Mouse (Mus musculus): ENCODE data around the gene Retreg1. TPM values are rescaled to one million over a fixed set of nuclear protein-coding genes. Genes with fewer than 3 reads are reported as not detected.
A peak's percentile ranks its signal among the peaks of the same experiment; 100 is the strongest.

The Retreg1 gene
- polyA plus RNA-seq, 1 experiment, result 15.5 TPM

- no peak for TF ChIP-seq POLR2A (IDR thresholded peaks at IDR 0.05; ENCODE audit: borderline replicate concordance, extremely low read depth, low read depth, low read length)
- no peak for TF ChIP-seq CTCF (IDR thresholded peaks at IDR 0.05; ENCODE audit: insufficient read depth, low read length)
- peaks cover 2% of the 10 kb centered on the region; the same call in 1 of the 2 replicates for H3K4me1 ChIP-seq (ENCODE audit: control insufficient read depth, insufficient read depth, low read length)
- no peak for DNase-seq
- no peak overlapping the region for H3K4me3 ChIP-seq (replicated peaks; ENCODE audit: extremely low read depth, low read depth, low read length)
- 55% methylated on average over 4 of the region's 4 CpGs for WGBS
Observed at GRCm38 (mm10) chr15:25844771-25845170, 1.8 kb downstream of the Retreg1 start.

GRCm38 (mm10) chr15:25847576-25848168 lies 4.7 kb downstream of the Retreg1 start:
- Histone ChIP-seq H3K4me3 (replicated peaks; ENCODE audit: extremely low read depth, low read depth, low read length) (no peak overlapping the region), H3K4me1 (ENCODE audit: control insufficient read depth, insufficient read depth, low read length) (no peaks in the 10 kb centered on the region; the same call in 1 of the 2 replicates)
- no peak for DNase-seq
- WGBS, result 87% methylated on average over 1 of the region's 1 CpGs
- TF ChIP-seq POLR2A (IDR thresholded peaks at IDR 0.05; ENCODE audit: borderline replicate concordance, extremely low read depth, low read depth, low read length) (no peak), CTCF (IDR thresholded peaks at IDR 0.05; ENCODE audit: insufficient read depth, low read length) (no peak)

- no peak for TF ChIP-seq POLR2A (IDR thresholded peaks at IDR 0.05; ENCODE audit: borderline replicate concordance, extremely low read depth, low read depth, low read length)
- TF ChIP-seq CTCF (IDR thresholded peaks at IDR 0.05; ENCODE audit: insufficient read depth, low read length), result no peak
- 50% methylated on average over 11 of the region's 11 CpGs for WGBS
- Histone ChIP-seq H3K4me1 (ENCODE audit: control insufficient read depth, insufficient read depth, low read length) (no peaks in the 10 kb centered on the region; the same call in 1 of the 2 replicates), H3K4me3 (replicated peaks; ENCODE audit: extremely low read depth, low read depth, low read length) (no peak overlapping the region)
- DNase-seq, result peak; percentile 58
Observed at GRCm38 (mm10) chr15:25850552-25850951, 7.6 kb downstream of the Retreg1 start.

- H3K4me3 ChIP-seq (replicated peaks; ENCODE audit: extremely low read depth, low read depth, low read length), result no peak overlapping the region
- TF ChIP-seq POLR2A (IDR thresholded peaks at IDR 0.05; ENCODE audit: borderline replicate concordance, extremely low read depth, low read depth, low read length), result no peak
- no peak for TF ChIP-seq CTCF (IDR thresholded peaks at IDR 0.05; ENCODE audit: insufficient read depth, low read length)
- no peak for DNase-seq
Observed at GRCm38 (mm10) chr15:25854270-25854904, 11.4 kb downstream of the Retreg1 start.

GRCm38 (mm10) chr15:25858611-25859058 lies 15.7 kb downstream of the Retreg1 start:
- TF ChIP-seq CTCF (IDR thresholded peaks at IDR 0.05; ENCODE audit: insufficient read depth, low read length) (no peak), POLR2A (IDR thresholded peaks at IDR 0.05; ENCODE audit: borderline replicate concordance, extremely low read depth, low read depth, low read length) (no peak)
- Histone ChIP-seq H3K4me1 (ENCODE audit: control insufficient read depth, insufficient read depth, low read length) (peaks cover 4% of the 10 kb centered on the region), H3K4me3 (replicated peaks; ENCODE audit: extremely low read depth, low read depth, low read length) (no peak overlapping the region)
- 33% methylated on average over 12 of the region's 12 CpGs for WGBS
- DNase-seq, result no peak

More at GRCm38 (mm10) chr15:25854270-25854904, 11.4 kb downstream of the Retreg1 start:
- WGBS, result 52% methylated on average over 18 of the region's 18 CpGs
- H3K4me1 ChIP-seq (ENCODE audit: control insufficient read depth, insufficient read depth, low read length), result peaks cover 4% of the 10 kb centered on the region

GRCm38 (mm10) chr15:25859469-25859868 lies 16.5 kb downstream of the Retreg1 start:
- Histone ChIP-seq H3K4me1 (ENCODE audit: control insufficient read depth, insufficient read depth, low read length) (peaks cover 4% of the 10 kb centered on the region), H3K4me3 (replicated peaks; ENCODE audit: extremely low read depth, low read depth, low read length) (no peak overlapping the region)
- TF ChIP-seq CTCF (IDR thresholded peaks at IDR 0.05; ENCODE audit: insufficient read depth, low read length), result no peak
- TF ChIP-seq POLR2A (IDR thresholded peaks at IDR 0.05; ENCODE audit: borderline replicate concordance, extremely low read depth, low read depth, low read length), result no peak
- WGBS, result 41% methylated on average over 3 of the region's 3 CpGs
- DNase-seq, result no peak

GRCm38 (mm10) chr15:25861900-25862299 lies 18.9 kb downstream of the Retreg1 start:
- H3K4me1 ChIP-seq (ENCODE audit: control insufficient read depth, insufficient read depth, low read length), result peaks cover 4% of the 10 kb centered on the region
- H3K4me3 ChIP-seq (replicated peaks; ENCODE audit: extremely low read depth, low read depth, low read length), result no peak overlapping the region
- 66% methylated on average over 7 of the region's 7 CpGs for WGBS
- TF ChIP-seq POLR2A (IDR thresholded peaks at IDR 0.05; ENCODE audit: borderline replicate concordance, extremely low read depth, low read depth, low read length) (no peak), CTCF (IDR thresholded peaks at IDR 0.05; ENCODE audit: insufficient read depth, low read length) (no peak)
- DNase-seq, result no peak

- H3K4me1 ChIP-seq (ENCODE audit: control insufficient read depth, insufficient read depth, low read length), result peaks cover 3% of the 10 kb centered on the region; the same call in 1 of the 2 replicates
- WGBS, result 76% methylated on average over 3 of the region's 3 CpGs
- DNase-seq, result no peak
- H3K4me3 ChIP-seq (replicated peaks; ENCODE audit: extremely low read depth, low read depth, low read length), result no peak overlapping the region
- no peak for TF ChIP-seq POLR2A (IDR thresholded peaks at IDR 0.05; ENCODE audit: borderline replicate concordance, extremely low read depth, low read depth, low read length)
- no peak for TF ChIP-seq CTCF (IDR thresholded peaks at IDR 0.05; ENCODE audit: insufficient read depth, low read length)
Observed at GRCm38 (mm10) chr15:25865605-25866004, 22.6 kb downstream of the Retreg1 start.

- 81% methylated on average over 6 of the region's 6 CpGs for WGBS
- DNase-seq, result no peak
- TF ChIP-seq CTCF (IDR thresholded peaks at IDR 0.05; ENCODE audit: insufficient read depth, low read length) (no peak), POLR2A (IDR thresholded peaks at IDR 0.05; ENCODE audit: borderline replicate concordance, extremely low read depth, low read depth, low read length) (no peak)
Observed at GRCm38 (mm10) chr15:25866106-25866505, 23.1 kb downstream of the Retreg1 start.

GRCm38 (mm10) chr15:25869129-25869528 lies 26.1 kb downstream of the Retreg1 start:
- 55% methylated on average over 5 of the region's 5 CpGs for WGBS
- DNase-seq, result no peak
- H3K4me1 ChIP-seq (ENCODE audit: control insufficient read depth, insufficient read depth, low read length), result peaks cover 3% of the 10 kb centered on the region; the same call in 1 of the 2 replicates
- no peak for TF ChIP-seq POLR2A (IDR thresholded peaks at IDR 0.05; ENCODE audit: borderline replicate concordance, extremely low read depth, low read depth, low read length)
- no peak for TF ChIP-seq CTCF (IDR thresholded peaks at IDR 0.05; ENCODE audit: insufficient read depth, low read length)
- H3K4me3 ChIP-seq (replicated peaks; ENCODE audit: extremely low read depth, low read depth, low read length), result no peak overlapping the region

More at GRCm38 (mm10) chr15:25866106-25866505, 23.1 kb downstream of the Retreg1 start:
- Histone ChIP-seq H3K4me1 (ENCODE audit: control insufficient read depth, insufficient read depth, low read length) (peaks cover 3% of the 10 kb centered on the region; the same call in 1 of the 2 replicates), H3K4me3 (replicated peaks; ENCODE audit: extremely low read depth, low read depth, low read length) (no peak overlapping the region)
